Mouse (Mus musculus) monocyte, adult 2 months (primary cell): ENCODE measurements at regions not wholly inside any gene's neighbourhood (a gene's known extent, or its start where the extent isn't known, plus 50 kb on each side); places are given as distances from the start of the nearest gene placed in this dataset.

ENCODE experiments used
- DNase-seq, 2 experiments: peaks; one replicate each; pipeline ENCODE4 v3.0.0; 2022; ENCODE audit warnings: low spot score in 2 of 2, low read depth in 1 of 2

DNA sequence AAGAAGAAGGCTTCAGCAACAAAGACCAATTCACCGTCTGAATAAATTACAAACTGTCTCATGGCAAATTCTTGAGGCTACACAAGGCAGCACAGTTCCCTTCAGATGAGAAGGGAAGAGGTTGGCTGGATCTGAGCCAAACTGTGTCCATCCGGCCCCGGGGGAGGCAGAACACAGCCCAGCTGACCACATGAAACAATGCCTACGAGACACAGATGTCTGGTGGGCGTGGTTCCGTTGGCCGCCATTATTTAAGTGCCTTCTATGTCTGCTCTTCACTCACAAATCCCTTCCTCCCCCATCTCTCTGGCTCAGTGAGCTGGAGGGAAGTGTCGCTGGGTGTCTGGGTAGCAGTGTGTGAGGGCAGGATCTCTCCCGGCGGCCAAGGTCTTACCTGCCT is 127.8 kb upstream of the Irf2bp2 start:
- no peak for DNase-seq

DNA sequence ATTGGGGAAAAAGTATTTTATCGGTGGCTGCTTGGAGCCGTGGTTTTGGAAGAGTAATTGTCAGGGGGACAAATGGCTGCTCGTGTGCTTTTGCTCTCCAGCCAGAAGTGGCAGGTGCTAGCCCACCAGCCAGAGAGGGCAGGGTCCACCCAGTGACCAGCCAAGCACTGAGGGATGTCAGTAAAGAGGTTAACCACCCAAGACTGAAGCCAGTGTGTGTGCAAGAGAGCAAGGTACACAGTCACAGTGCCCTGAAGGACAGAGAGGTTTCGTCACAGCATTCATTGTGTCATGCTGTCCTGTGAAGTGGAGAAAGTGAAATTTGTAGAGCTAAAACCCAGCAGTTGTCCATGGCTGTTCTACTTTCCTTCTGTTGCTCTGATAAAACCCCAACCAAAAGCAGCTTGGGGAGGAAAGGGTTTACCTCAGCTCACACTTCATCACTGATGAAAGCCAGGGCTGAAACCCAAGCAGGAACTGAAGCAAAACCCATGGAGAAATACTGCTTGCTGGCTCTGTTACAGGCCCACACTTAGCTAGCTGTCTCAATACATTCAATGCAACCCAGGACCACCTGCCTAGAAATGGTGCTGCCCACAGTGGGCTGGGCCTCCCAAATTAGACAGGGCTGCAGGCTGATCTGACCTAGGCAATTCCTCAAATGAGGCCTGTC is 126.8 kb upstream of the Irf2bp2 start:
- no peak for DNase-seq

DNA sequence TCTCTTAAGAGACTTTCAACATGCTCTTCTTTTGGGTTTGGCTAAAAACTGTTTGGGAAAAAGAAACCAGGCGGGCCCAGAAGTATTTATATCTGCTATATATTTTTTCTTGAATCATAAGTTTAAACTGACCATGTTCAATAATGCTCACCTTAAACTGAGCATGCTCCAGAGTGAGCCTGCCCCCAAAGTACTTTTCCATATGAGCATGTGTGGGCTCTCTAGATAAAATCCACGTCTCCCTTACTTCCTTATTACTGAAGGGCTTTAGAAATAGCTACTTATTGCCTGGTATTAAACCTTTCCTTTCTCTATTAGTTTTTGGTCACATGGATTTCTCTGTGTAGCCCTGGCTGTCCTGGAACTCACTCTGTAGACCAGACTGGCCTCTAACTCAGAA is 126.0 kb upstream of the Irf2bp2 start:
- no peak for DNase-seq

DNA sequence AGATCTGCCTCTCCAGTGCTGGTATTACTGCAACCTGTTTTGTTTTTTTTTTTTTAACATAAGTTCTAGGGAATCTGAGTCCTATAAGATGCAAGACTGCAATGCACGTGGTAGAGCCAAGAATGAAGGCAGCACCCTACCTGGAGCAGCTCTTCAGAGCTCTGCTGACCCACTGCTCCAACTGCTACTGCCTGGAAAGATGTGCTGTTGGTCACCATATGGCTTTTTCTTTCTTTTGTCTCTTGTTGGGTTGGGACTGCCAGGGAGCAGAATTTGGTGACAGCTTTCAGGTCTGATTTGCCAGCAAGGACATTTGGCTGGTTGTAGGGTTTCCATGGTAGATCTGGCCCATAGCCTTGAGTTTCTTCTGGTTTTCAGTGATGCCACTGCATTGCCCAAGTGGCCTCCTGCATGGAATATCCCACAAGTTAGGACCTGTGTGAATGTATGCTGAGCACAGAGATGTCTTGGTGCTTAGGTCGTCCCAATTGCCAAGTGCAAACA is 123.9 kb upstream of the Irf2bp2 start:
- DNase-seq = no peak

DNA sequence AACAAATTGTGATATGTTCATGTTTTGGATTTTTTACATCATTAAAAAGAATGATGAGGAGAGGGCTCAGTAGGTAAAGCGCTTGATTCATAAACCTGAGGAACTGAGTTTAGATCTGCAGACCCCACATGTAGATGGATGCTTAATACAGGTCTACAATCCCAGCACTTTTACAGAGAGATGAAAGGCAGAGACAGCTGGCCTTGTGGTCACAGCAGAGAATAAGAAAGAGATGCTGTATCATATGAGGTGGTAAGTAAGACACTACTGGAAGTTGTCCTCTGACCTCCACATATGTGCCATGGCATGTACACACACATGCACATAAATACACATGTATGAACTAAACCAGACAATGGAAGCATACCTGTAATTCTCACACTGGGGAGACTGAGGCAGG is 121.9 kb upstream of the Irf2bp2 start:
- DNase-seq = no peak

DNA sequence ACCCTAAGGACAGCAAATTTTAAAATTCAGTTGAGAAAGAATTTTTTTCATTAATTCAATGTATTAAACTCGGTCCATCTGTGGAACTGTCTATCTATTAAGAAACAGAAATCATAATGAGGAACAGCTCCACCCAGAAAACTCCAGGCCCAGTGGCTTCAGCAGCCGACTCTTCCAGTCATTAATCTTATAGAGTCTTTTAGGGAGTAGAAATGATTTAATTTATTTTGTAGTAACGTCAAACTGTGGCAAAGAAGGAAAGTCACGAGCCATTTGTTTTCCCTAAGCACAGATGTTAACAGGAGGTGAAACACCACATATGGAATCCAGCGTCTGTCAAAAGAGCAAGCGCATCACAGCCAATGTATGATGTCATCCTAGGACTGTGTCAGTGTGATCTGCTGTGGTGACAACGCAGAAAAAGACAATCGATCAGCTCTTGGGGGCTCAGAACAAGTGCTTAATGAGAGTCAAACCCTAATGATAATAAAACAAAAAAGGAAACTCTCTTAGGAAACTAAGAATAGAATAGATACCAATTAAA is 119.9 kb upstream of the Irf2bp2 start:
- DNase-seq = no peak

DNA sequence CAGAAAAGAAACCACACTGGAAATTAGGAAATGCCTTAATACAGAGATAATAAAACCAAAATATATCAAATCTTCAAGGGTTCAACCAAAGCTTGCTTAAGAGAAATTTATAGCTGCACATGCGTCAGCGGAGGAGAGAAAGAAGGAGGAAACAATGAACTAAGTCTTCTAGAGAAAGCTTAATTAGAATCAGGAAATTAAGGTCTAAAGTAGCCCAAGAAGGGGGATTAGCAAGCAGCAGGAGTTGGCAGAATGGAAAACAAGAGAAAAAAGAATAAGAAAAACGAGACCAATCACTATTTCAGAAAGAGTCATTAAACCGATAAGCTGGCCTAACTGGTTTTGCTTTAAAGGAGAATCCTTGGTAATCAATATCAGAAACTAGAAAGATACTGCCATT is 119.4 kb upstream of the Irf2bp2 start:
- DNase-seq = no peak

DNA sequence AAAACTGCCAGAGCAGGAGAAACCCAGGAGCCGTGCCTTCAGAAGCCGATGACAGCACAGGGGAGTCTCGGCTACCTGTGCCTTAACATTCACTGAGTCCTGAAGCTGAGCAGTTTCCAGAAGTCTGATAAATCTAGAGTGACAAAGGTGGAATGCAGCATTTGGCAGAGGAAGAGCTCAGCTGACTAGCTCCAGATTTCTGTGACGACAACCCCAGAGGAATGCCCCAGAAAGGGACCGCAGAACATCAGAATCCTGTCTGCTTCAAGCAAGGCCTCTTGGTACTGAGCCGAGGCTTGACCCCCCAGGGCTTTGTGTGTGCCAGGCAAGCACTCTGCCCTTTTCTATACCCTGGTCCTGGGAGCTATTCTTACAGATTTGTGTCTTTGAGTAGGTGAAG is 119.0 kb upstream of the Irf2bp2 start:
- DNase-seq = no peak

DNA sequence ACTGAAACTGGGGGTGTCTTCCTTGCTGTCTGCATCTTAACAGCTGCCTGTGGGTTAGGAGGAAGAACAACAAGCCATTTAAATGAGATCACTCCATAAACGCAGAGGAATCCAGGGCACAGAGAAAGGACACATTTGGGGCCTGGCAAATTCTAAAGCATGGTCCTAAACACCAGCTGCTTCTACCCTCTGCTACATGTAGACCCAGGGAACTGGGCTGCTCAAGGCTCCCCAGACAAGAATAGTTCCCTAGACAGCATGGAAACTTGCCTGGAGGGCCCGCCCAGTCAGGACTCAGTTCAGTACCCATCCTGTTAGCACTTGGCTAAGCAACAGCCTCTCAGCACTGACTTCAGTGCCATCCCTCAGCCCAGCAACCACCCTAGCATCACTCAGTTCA is 115.2 kb upstream of the Irf2bp2 start:
- DNase-seq = no peak

DNA sequence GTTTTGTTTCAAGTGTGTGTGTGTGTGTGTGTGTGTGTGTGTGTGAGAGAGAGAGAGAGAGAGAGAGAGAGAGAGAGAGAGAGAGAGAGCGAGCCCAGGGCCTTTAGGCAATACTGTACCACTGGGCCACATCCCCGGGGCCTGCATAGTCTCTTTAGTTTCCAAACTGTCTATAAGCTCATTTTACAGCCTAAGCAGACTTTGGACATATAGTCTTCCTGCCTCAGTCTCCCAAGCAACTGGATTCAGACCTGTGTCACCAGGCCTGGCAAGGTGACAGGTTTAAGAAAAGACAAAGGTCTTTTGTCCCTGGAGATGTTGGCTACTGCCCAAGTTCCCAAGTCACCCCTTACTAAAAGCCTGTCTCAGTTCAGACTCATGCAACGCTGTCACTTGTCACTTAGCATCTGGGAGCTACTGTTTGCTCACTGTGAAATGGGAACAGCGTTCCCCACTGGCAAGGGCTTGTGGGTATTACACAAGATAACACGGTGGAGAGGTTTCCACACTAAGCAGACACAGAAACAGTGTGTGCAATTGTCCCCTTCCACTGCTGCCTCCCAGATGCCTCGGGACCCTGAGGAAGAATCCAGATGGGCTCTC is 113.6 kb upstream of the Irf2bp2 start:
- no peak for DNase-seq

DNA sequence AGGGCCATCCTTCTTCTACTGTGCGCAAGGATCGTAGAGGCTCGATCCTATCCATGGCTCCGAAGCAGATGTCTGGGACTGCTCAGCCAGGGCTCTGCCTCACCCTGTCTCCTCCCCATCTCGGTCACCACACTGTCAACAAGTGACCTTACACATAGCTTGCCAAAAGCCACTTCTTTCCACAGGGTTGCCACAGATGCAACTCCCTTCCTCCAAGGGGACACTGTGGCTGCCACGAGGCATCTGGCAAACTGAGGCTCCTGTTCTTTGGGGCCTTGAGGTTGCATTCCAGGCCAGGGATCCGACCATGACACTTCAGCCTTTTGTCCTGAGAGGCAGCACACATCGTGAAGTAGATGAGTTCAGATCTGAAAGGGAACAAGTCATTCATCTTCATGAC is 112.5 kb upstream of the Irf2bp2 start:
- DNase-seq = no peak

DNA sequence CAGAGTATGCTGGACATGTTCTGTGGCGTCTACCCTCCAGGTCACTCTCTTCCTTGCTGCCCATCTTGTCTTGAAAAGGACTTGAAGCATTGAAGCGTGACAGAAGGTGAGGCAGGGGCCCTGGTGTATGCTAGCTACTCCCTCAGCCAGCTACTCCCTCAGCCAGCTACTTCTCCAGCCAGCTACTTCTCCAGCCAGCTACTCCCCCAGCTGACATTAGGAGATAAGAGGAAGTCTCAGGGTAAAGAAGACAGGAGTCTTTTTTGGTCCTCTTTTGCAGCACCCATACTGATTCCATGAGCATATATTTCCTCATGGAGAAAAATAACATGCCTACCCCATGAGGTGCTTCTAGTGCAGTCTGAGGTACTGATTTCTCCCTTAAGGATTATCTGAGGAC is 111.6 kb upstream of the Irf2bp2 start:
- no peak for DNase-seq

DNA sequence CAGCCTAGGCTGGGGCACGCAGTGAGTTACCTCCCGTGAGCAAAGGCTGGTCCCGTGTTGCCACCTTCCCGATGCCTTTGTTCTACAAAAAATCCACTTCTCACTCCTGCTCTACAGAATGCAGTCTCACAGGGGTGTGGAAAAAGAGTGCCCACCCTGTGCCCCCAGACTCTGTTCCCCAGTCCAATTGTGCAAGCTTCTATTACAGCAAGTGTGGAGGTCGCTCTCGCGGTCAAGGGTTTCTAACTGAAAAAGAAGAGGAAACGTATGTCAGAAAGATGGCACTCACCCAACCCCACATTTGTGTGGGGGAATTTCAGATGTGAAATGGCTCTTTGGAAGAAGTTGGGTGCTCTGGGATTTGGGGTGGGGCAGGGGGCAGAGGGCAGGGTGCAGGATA is 110.9 kb upstream of the Irf2bp2 start:
- no peak for DNase-seq

DNA sequence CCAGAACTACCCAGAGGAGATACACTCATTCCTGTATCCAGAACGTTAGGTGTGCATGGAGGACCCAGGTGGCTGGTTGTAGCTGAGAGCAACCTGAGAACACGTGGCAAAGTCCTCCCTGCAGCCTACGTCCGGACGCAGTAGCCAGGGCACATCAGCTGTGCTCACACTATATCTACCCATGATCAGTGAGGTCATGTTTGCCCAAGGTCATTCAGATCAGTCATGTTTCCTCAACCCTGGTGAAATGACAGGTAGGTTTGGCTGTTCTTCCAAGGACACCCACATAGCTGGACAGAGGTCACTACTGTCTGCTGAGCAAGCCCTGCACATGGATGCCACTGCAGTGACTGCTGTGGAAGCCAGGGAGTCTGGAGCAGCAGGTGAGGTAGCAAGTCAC is 109.8 kb upstream of the Irf2bp2 start:
- DNase-seq = no peak

DNA sequence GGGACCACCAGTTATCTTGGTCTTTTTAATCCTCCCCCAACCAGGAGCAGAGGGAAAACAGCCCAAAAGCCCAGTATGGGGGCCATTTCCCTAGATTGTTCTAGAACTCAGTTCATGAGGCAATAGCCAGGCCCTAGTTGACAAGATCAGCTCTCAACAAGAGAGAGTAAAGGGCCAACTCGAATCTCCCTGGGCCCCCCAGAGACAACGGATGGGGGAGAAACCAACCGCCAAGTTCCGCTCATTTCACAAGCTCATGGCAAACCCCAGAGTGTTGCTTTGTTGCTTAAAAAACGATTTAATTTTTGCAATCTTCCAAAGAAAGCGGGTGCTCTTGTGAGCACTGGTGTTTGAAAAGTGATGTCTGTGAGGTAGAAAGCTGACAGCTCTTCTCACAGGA is 108.5 kb upstream of the Irf2bp2 start:
- no peak for DNase-seq

DNA sequence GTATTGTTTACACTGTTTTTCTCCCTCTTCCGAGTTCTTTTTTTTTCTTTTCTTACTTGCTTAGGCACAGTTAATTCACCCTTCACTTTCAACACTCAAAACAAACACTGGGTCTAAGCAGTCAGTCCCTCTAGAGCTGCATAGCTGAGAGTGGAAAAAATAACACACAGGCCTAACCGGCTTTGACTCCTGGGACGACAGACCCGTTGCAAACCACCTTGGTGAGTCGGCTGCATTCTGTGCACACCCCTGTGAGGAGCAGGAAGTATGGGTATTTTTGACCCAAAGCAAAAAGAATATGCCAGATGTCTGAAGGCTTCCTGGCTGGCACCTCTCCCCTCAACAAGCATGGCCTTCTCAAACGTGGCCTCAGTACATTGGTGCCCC is 105.6 kb upstream of the Irf2bp2 start:
- DNase-seq = no peak

DNA sequence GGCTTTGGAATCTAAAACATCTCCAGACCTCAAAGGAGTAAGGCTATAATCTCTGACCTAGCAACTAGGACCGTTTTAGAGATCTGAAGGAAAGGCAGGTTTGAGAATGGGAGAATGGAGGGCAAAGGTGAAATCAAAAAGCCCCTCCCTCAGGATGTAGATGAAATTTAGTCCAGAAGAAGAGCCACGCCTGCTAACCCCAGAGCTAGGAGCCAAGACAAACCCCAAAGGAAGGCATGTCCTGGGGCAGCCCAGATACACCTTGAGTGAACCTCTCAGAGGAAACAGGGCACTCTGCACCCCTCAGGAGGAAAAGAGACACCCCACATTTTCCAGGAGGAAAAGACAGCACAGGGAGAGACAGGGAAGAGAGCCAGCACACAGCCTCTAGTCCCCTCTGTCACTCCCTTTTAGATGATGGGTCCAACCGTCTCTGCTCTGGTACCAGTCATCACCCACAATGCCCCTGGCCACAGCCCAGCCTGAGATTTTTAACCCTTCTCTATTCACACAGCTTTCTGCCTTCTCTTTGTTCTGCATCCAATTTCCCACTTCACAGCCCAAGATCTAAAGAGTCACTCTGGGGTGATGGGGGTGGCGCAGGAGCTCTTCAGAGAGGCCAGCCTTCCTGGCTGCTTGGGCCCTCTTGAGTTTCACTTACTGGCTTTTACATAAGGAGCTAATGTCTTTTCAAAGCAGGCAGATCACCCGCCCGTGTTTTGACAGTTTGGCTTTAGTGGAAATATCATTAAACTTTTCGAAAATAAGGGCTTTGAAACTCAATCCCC is 105.0 kb upstream of the Irf2bp2 start:
- DNase-seq = no peak

DNA sequence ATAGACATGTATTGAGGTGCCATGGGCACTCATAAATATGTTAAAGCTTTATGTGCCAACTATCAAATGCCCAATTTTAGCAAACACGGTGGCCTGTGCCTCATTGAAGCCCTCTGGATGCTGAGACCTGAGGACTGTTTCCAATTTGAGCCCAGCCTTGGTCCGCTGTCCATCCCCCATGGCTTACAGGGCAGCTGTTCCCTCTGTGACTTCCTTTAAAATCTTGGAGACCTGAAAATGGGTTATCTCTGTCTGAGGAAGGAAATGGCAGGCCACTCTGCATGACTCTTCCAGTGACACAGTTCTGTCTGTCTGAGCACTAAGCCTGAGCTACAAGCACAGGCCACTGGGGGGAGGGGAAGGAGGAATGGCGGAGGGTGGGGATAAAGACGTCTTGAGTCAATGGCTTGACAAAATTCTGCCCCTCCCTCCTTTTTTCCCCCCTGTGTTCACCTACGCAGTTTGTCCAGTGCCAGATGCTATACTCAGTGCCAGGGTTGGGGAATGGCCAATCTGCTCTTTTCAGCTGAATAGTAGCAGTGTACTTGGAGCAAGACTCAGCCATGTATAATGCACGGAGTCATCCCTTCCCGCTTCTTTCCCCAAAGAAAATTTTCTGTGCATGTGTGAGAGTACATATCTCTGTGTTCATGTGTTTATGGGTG is 102.7 kb upstream of the Irf2bp2 start:
- no peak for DNase-seq

DNA sequence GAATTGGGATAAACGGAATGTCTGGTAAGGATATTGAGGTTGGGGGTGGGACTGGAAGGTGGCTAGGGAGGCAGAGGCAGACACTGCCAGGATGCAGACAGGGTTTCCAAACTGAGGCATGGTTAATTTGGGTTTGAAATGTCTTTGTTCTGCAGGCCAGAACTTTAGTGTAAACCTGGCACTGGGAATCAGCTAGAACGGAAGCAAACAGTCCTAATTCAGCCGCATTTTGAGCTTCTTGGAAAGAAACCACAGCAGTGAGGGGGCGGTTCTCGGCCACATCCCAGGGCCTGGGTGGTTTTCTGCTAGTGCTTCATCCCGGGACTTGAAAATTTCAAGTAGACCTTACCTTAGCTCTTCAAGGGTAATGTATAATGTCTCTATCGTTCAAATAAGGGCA is 100.6 kb upstream of the Irf2bp2 start:
- DNase-seq = no peak

DNA sequence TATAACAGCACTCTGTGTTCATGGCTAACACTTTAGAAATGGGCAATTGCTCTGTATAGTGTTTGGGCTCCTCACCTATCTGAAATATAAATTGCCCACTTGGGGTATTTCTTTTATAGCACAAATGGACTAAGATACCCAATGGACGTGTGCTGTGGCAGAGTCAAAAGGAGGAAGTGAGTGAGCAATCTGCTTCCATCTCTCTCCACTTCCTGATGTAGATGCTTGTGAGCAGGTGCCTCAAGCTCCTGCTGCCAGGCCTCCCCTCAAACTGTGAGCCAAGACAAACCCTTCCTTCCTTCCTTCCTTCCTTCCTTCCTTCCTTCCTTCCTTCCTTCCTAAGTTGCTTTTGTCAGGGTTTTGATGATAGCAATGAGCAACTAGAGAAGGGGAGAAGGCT is 99.9 kb upstream of the Irf2bp2 start:
- DNase-seq = no peak

DNA sequence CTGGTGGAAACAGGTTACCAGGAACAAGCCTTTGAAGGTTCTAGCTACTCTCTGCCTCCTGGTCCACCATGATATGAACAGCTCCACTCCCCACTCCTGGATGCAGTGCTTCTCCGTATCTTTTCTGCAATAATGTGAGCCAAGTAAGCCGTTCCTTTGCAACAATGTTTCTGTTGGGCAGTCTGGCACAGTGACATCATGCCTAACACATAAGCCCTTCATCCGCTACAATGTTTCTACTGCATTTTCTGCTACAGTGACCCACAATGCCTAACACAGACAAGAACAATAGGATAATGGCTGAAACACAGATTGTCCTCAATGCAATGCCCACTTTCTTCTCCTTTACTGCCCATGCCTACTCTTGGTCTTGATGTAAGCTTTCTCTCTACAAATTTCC is 98.9 kb upstream of the Irf2bp2 start:
- DNase-seq = no peak

DNA sequence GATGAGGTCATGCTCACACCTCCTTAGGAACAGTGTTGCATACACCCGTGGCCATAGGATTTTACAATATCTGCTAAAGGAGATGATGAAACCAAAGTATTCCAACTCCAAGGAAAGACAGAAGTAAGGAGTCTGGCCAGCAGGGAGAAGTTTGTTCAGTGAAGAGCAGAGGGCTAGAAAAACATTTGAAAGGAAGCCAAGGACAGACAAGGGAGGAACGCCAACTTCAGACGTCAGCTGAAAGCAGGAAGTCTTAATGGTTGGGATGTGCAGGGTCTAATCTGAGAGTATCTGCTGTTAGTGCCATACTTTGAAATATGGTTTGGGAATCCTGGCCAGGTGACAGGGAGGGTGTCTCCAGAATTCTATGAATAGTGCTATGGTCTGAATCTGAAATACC is 98.5 kb upstream of the Irf2bp2 start:
- DNase-seq = no peak
